Mouse (Mus musculus): Measurements from ENCODE around the gene Strip2. TPM values are rescaled to one million over a fixed set of nuclear protein-coding genes. Genes with fewer than 3 reads are reported as not detected.
A peak's percentile ranks its signal among the peaks of the same experiment; 100 is the strongest.

The Strip2 gene
- polyA plus RNA-seq, 1 experiment from 2014 or later: 2.8 TPM

GRCm38 (mm10) chr6:29985058-29985498 lies 68.3 kb downstream of the Strip2 start:
- peak overlapping the region; percentile 53 for H3K4me3 ChIP-seq
- peaks cover 30% of the 10 kb centered on the region for H3K27me3 ChIP-seq
- H3K27ac ChIP-seq: no peak overlapping the region
- no peaks in the 10 kb centered on the region for H3K36me3 ChIP-seq
- H3K9me3 ChIP-seq: no peaks in the 10 kb centered on the region
- peak overlapping the region; percentile 76 for H3K9ac ChIP-seq
- under 1% methylated on average over 37 of the region's 37 CpGs for WGBS
- peak overlapping the region; percentile 81 for H3K4me2 ChIP-seq
- H3K4me1 ChIP-seq (replicated peaks): peaks cover 9% of the 10 kb centered on the region; the same call in 1 of the 2 replicates
- ATAC-seq (ENCODE audit: low FRiP score): peak; percentile 85

- WGBS: 2% methylated on average over 14 of the region's 14 CpGs
- peak overlapping the region; percentile 53 for H3K4me3 ChIP-seq
- H3K9ac ChIP-seq: peak overlapping the region; percentile 76
- peak; percentile 24; the same call in 1 of the 2 replicates for ATAC-seq (ENCODE audit: low FRiP score)
- peaks cover 30% of the 10 kb centered on the region for H3K27me3 ChIP-seq
- peaks cover 9% of the 10 kb centered on the region; the same call in 1 of the 2 replicates for H3K4me1 ChIP-seq (replicated peaks)
- no peaks in the 10 kb centered on the region for H3K9me3 ChIP-seq
- H3K4me2 ChIP-seq: peak overlapping the region; percentile 81
- H3K27ac ChIP-seq: no peak overlapping the region
- H3K36me3 ChIP-seq: no peaks in the 10 kb centered on the region
These were observed 68.7 kb downstream of the Strip2 start for GRCm38 (mm10) chr6:29985504-29985903.

DNA sequence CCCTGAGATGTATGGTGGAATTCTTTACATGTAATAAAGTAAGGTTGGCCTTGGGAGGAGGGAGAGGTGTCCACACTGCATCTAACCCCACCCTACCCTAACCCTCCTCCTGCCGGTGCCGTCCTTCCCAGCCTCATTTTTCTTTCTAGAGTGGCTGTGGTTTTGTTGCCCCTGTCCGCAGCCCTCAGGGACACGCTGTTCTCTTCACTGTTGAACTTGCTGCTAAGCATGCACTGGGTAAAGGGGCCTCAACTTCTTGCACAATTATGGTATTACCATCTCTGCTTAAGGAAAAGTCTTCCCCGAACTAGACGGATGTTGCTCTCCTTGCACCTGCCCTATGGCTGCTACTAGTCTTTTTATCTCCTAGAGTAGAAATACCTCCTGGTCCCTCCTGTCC lies 69.2 kb downstream of the Strip2 start:
- Histone ChIP-seq H3K9ac (no peak overlapping the region), H3K9me3 (no peaks in the 10 kb centered on the region), H3K4me2 (peak overlapping the region; percentile 81), H3K27ac (no peak overlapping the region), H3K4me1 (replicated peaks) (peaks cover 9% of the 10 kb centered on the region; the same call in 1 of the 2 replicates), H3K36me3 (no peaks in the 10 kb centered on the region), H3K27me3 (peaks cover 30% of the 10 kb centered on the region), H3K4me3 (peak overlapping the region; percentile 53)
- WGBS: 47% methylated on average over 6 of the region's 6 CpGs
- ATAC-seq (ENCODE audit: low FRiP score): no peak

GRCm38 (mm10) chr6:29987246-29987645 lies 70.4 kb downstream of the Strip2 start:
- Histone ChIP-seq H3K9me3 (no peaks in the 10 kb centered on the region), H3K27ac (no peak overlapping the region), H3K4me1 (replicated peaks) (peaks cover 9% of the 10 kb centered on the region; the same call in 1 of the 2 replicates), H3K4me3 (no peak overlapping the region), H3K27me3 (peaks cover 30% of the 10 kb centered on the region), H3K9ac (no peak overlapping the region), H3K36me3 (no peaks in the 10 kb centered on the region), H3K4me2 (no peak overlapping the region)
- no peak for ATAC-seq (ENCODE audit: low FRiP score)
- WGBS: 60% methylated on average over 3 of the region's 3 CpGs

DNA sequence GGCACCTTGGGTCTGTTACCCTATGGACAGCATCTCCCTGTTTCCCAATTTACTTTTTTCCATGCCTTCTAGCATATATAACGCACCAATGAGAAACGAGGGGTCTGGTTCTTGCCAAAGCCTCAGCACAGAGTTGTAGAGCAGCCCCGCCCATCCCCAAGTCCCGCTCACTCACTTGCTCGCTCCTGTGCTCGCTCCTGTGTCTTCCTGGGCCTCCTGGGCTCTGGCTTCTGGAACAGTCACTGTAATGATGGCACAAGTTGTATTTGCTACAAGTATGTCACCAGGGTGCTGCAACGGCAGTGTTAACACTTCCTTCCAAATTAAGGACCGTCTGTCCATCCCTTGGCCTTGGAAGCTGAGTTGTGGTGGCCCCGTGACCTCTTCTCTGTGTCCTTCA lies 81.3 kb downstream of the Strip2 start:
- Histone ChIP-seq H3K4me3 (no peak overlapping the region), H3K27ac (no peak overlapping the region), H3K27me3 (no peaks in the 10 kb centered on the region), H3K36me3 (no peaks in the 10 kb centered on the region), H3K9ac (no peak overlapping the region), H3K4me2 (no peak overlapping the region), H3K4me1 (replicated peaks) (no peaks in the 10 kb centered on the region), H3K9me3 (no peaks in the 10 kb centered on the region)
- no peak for ATAC-seq (ENCODE audit: low FRiP score)
- WGBS: 78% methylated on average over 9 of the region's 9 CpGs

GRCm38 (mm10) chr6:29998771-29999170 lies 82.0 kb downstream of the Strip2 start:
- no peak for ATAC-seq (ENCODE audit: low FRiP score)
- no peak overlapping the region for H3K4me2 ChIP-seq
- H3K4me3 ChIP-seq: no peak overlapping the region
- no peaks in the 10 kb centered on the region for H3K4me1 ChIP-seq (replicated peaks)
- no peaks in the 10 kb centered on the region for H3K36me3 ChIP-seq
- 69% methylated on average over 4 of the region's 4 CpGs for WGBS
- H3K27ac ChIP-seq: no peak overlapping the region
- no peaks in the 10 kb centered on the region for H3K9me3 ChIP-seq
- no peaks in the 10 kb centered on the region for H3K27me3 ChIP-seq
- no peak overlapping the region for H3K9ac ChIP-seq

DNA sequence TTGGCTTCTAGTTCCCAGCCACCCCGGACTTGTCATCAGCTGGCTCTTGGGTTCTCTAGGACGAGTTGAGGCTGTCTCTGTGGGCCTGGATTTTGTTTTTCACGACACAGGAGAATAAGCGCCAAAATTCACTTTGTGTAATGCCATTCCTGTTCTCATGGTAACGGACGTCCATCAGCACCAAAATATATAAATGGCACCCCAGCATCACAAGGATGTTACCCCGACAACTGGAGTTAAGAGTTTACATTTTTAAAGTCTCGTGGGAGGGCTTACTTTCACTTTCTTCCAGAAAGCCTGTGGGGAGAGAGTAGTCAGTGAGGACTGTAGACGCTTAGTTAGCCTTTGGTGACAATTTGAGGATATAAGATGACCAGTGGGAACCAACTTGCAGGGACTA lies 85.8 kb downstream of the Strip2 start:
- no peaks in the 10 kb centered on the region for H3K36me3 ChIP-seq
- no peaks in the 10 kb centered on the region for H3K27me3 ChIP-seq
- no peak overlapping the region for H3K4me2 ChIP-seq
- no peaks in the 10 kb centered on the region for H3K9me3 ChIP-seq
- H3K9ac ChIP-seq: no peak overlapping the region
- ATAC-seq (ENCODE audit: low FRiP score): no peak
- H3K4me3 ChIP-seq: no peak overlapping the region
- 74% methylated on average over 9 of the region's 9 CpGs for WGBS
- H3K27ac ChIP-seq: no peak overlapping the region
- no peaks in the 10 kb centered on the region for H3K4me1 ChIP-seq (replicated peaks)

- no peaks in the 10 kb centered on the region for H3K27me3 ChIP-seq
- no peak overlapping the region for H3K4me3 ChIP-seq
- no peak overlapping the region for H3K9ac ChIP-seq
- H3K4me1 ChIP-seq (replicated peaks): 0 out of 2 replicates have a peak, but pooled peaks cover 3% of the 10 kb centered on the region
- no peak overlapping the region for H3K27ac ChIP-seq
- no peak overlapping the region for H3K4me2 ChIP-seq
- no peaks in the 10 kb centered on the region for H3K9me3 ChIP-seq
- no peaks in the 10 kb centered on the region for H3K36me3 ChIP-seq
- ATAC-seq (ENCODE audit: low FRiP score): no peak
- 100% methylated on average over 1 of the region's 1 CpGs for WGBS
These were observed 89.0 kb downstream of the Strip2 start for GRCm38 (mm10) chr6:30005851-30006250.

DNA sequence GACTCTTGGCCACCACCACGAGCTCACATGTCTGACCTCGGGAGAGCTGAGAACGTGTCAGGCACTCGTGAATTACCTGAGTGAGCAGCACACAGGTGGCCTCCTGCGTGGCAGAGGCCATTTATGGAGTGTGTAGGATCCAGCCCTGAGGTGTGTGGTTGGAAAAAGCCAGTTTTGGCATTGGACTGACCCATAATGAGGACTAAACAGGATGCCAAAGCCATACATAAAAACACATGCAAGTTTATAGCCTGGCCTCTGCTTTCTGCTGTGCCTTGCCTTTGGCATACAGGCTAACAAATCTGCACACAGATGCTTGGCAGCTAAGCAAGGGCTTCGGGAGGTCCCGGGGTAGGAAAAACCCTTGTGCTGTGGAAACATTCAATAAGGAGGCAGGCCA lies 92.4 kb downstream of the Strip2 start:
- Histone ChIP-seq H3K4me3 (no peak overlapping the region), H3K9me3 (no peaks in the 10 kb centered on the region), H3K9ac (no peak overlapping the region), H3K27me3 (no peaks in the 10 kb centered on the region), H3K36me3 (no peaks in the 10 kb centered on the region), H3K4me1 (replicated peaks) (0 out of 2 replicates have a peak, but pooled peaks cover 3% of the 10 kb centered on the region), H3K4me2 (no peak overlapping the region), H3K27ac (peak overlapping the region; percentile 35; the same call in 1 of the 2 replicates)
- ATAC-seq (ENCODE audit: low FRiP score): no peak
- whole genome bisulfite sequencing: 85% methylated on average over 7 of the region's 7 CpGs

Small RNA genes within 50 kb of the gene (microRNA-seq; reads per million reads assigned to microRNA genes)
- not detected for gene Gm23049

Other genes starting within 250 kb of the Strip2 start
- gene Tspan33, start 222.8 kb upstream of the Strip2 start, polyA plus RNA-seq (2015; fragmentation: Nextera tagmentation; extraction: Ambion mirVana): 8.4 and 9.9 TPM in 2 replicates
- gene Smo, start 181.5 kb upstream of the Strip2 start, polyA plus RNA-seq (2015; fragmentation: Nextera tagmentation; extraction: Ambion mirVana): 15.1 and 16.2 TPM in 2 replicates
- gene Ahcyl2, start 149.0 kb upstream of the Strip2 start, polyA plus RNA-seq (2015; fragmentation: Nextera tagmentation; extraction: Ambion mirVana): 18.0 and 18.2 TPM in 2 replicates
- gene Nrf1, start 131.0 kb downstream of the Strip2 start, polyA plus RNA-seq (2015; fragmentation: Nextera tagmentation; extraction: Ambion mirVana): 41.0 and 43.5 TPM in 2 replicates

Data from hindbrain, embryonic 13.5 days (tissue).